Mouse (Mus musculus): Measurements from ENCODE around the gene Bhlhe41. TPM values are rescaled to one million over a fixed set of nuclear protein-coding genes. Genes with fewer than 3 reads are reported as not detected.

Gene Bhlhe41
- polyA plus RNA-seq, 1 experiment from 2014 or later: 5.9 TPM

GRCm38 (mm10) chr6:145832927-145833326, 32.4 kb downstream of the Bhlhe41 start:
- Histone ChIP-seq H3K27me3 (ENCODE audit: control insufficient read depth, insufficient read depth, low read length) (no peaks in the 10 kb centered on the region), H3K4me2 (ENCODE audit: low read length) (no peak overlapping the region), H3K9ac (replicated peaks; ENCODE audit: low read length) (no peak overlapping the region), H3K4me1 (ENCODE audit: control insufficient read depth, insufficient read depth, low read length) (no peaks in the 10 kb centered on the region), H3K27ac (replicated peaks; ENCODE audit: low read depth, low read length) (no peak overlapping the region), H3K4me3 (replicated peaks; ENCODE audit: low read depth, low read length) (no peak overlapping the region), H3K9me3 (ENCODE audit: control insufficient read depth, low read length) (no peaks in the 10 kb centered on the region), H3K36me3 (ENCODE audit: control insufficient read depth, insufficient read depth, low read length) (no peaks in the 10 kb centered on the region)
- 77% methylated on average over 8 of the region's 8 CpGs for WGBS
- ATAC-seq (ENCODE audit: low FRiP score, low TSS enrichment) (no peak), DNase-seq (no peak)

GRCm38 (mm10) chr6:145830617-145831016, 34.7 kb downstream of the Bhlhe41 start:
- Histone ChIP-seq H3K27ac (replicated peaks; ENCODE audit: low read depth, low read length) (no peak overlapping the region), H3K4me1 (ENCODE audit: control insufficient read depth, insufficient read depth, low read length) (no peaks in the 10 kb centered on the region), H3K27me3 (ENCODE audit: control insufficient read depth, insufficient read depth, low read length) (no peaks in the 10 kb centered on the region), H3K9me3 (ENCODE audit: control insufficient read depth, low read length) (no peaks in the 10 kb centered on the region), H3K4me2 (ENCODE audit: low read length) (no peak overlapping the region), H3K36me3 (ENCODE audit: control insufficient read depth, insufficient read depth, low read length) (no peaks in the 10 kb centered on the region), H3K9ac (replicated peaks; ENCODE audit: low read length) (no peak overlapping the region), H3K4me3 (replicated peaks; ENCODE audit: low read depth, low read length) (no peak overlapping the region)
- DNase-seq: no peak
- WGBS: 63% methylated on average over 9 of the region's 9 CpGs
- ATAC-seq (ENCODE audit: low FRiP score, low TSS enrichment): no peak

GRCm38 (mm10) chr6:145830117-145830516, 35.2 kb downstream of the Bhlhe41 start:
- H3K27me3 ChIP-seq (ENCODE audit: control insufficient read depth, insufficient read depth, low read length): no peaks in the 10 kb centered on the region
- no peaks in the 10 kb centered on the region for H3K9me3 ChIP-seq (ENCODE audit: control insufficient read depth, low read length)
- no peak overlapping the region for H3K4me3 ChIP-seq (replicated peaks; ENCODE audit: low read depth, low read length)
- no peaks in the 10 kb centered on the region for H3K4me1 ChIP-seq (ENCODE audit: control insufficient read depth, insufficient read depth, low read length)
- DNase-seq (peak; percentile 92), ATAC-seq (ENCODE audit: low FRiP score, low TSS enrichment) (no peak)
- H3K4me2 ChIP-seq (ENCODE audit: low read length): no peak overlapping the region
- H3K27ac ChIP-seq (replicated peaks; ENCODE audit: low read depth, low read length): no peak overlapping the region
- WGBS: 18% methylated on average over 8 of the region's 8 CpGs
- H3K36me3 ChIP-seq (ENCODE audit: control insufficient read depth, insufficient read depth, low read length): no peaks in the 10 kb centered on the region
- H3K9ac ChIP-seq (replicated peaks; ENCODE audit: low read length): no peak overlapping the region

GRCm38 (mm10) chr6:145829062-145829835, 36.1 kb downstream of the Bhlhe41 start:
- Histone ChIP-seq H3K27ac (replicated peaks; ENCODE audit: low read depth, low read length) (no peak overlapping the region), H3K9ac (replicated peaks; ENCODE audit: low read length) (no peak overlapping the region), H3K4me2 (ENCODE audit: low read length) (no peak overlapping the region), H3K9me3 (ENCODE audit: control insufficient read depth, low read length) (no peaks in the 10 kb centered on the region), H3K4me3 (replicated peaks; ENCODE audit: low read depth, low read length) (no peak overlapping the region), H3K27me3 (ENCODE audit: control insufficient read depth, insufficient read depth, low read length) (no peaks in the 10 kb centered on the region), H3K4me1 (ENCODE audit: control insufficient read depth, insufficient read depth, low read length) (no peaks in the 10 kb centered on the region), H3K36me3 (ENCODE audit: control insufficient read depth, insufficient read depth, low read length) (no peaks in the 10 kb centered on the region)
- WGBS: 83% methylated on average over 16 of the region's 16 CpGs
- DNase-seq (no peak), ATAC-seq (ENCODE audit: low FRiP score, low TSS enrichment) (no peak)

- Histone ChIP-seq H3K36me3 (ENCODE audit: control insufficient read depth, insufficient read depth, low read length) (no peaks in the 10 kb centered on the region), H3K4me1 (ENCODE audit: control insufficient read depth, insufficient read depth, low read length) (no peaks in the 10 kb centered on the region), H3K9ac (replicated peaks; ENCODE audit: low read length) (no peak overlapping the region), H3K4me3 (replicated peaks; ENCODE audit: low read depth, low read length) (no peak overlapping the region), H3K9me3 (ENCODE audit: control insufficient read depth, low read length) (no peaks in the 10 kb centered on the region), H3K27ac (replicated peaks; ENCODE audit: low read depth, low read length) (no peak overlapping the region), H3K27me3 (ENCODE audit: control insufficient read depth, insufficient read depth, low read length) (no peaks in the 10 kb centered on the region), H3K4me2 (ENCODE audit: low read length) (no peak overlapping the region)
- no peak for DNase-seq
- no peak for ATAC-seq (ENCODE audit: low FRiP score, low TSS enrichment)
- 93% methylated on average over 4 of the region's 4 CpGs for WGBS
These were observed 39.1 kb downstream of the Bhlhe41 start for GRCm38 (mm10) chr6:145826305-145826704.

GRCm38 (mm10) chr6:145823588-145824234, 41.6 kb downstream of the Bhlhe41 start:
- Histone ChIP-seq H3K4me3 (replicated peaks; ENCODE audit: low read depth, low read length) (no peak overlapping the region), H3K36me3 (ENCODE audit: control insufficient read depth, insufficient read depth, low read length) (no peaks in the 10 kb centered on the region), H3K27ac (replicated peaks; ENCODE audit: low read depth, low read length) (no peak overlapping the region), H3K9me3 (ENCODE audit: control insufficient read depth, low read length) (no peaks in the 10 kb centered on the region), H3K4me2 (ENCODE audit: low read length) (no peak overlapping the region), H3K9ac (replicated peaks; ENCODE audit: low read length) (no peak overlapping the region), H3K27me3 (ENCODE audit: control insufficient read depth, insufficient read depth, low read length) (no peaks in the 10 kb centered on the region), H3K4me1 (ENCODE audit: control insufficient read depth, insufficient read depth, low read length) (no peaks in the 10 kb centered on the region)
- 47% methylated on average over 5 of the region's 5 CpGs for WGBS
- no peak for ATAC-seq (ENCODE audit: low FRiP score, low TSS enrichment)
- DNase-seq: peak; percentile 84

- no peak for DNase-seq
- no peak for ATAC-seq (ENCODE audit: low FRiP score, low TSS enrichment)
- Histone ChIP-seq H3K27me3 (ENCODE audit: control insufficient read depth, insufficient read depth, low read length) (no peaks in the 10 kb centered on the region), H3K27ac (replicated peaks; ENCODE audit: low read depth, low read length) (no peak overlapping the region), H3K9me3 (ENCODE audit: control insufficient read depth, low read length) (no peaks in the 10 kb centered on the region), H3K4me3 (replicated peaks; ENCODE audit: low read depth, low read length) (no peak overlapping the region), H3K4me2 (ENCODE audit: low read length) (no peak overlapping the region), H3K36me3 (ENCODE audit: control insufficient read depth, insufficient read depth, low read length) (no peaks in the 10 kb centered on the region), H3K4me1 (ENCODE audit: control insufficient read depth, insufficient read depth, low read length) (no peaks in the 10 kb centered on the region), H3K9ac (replicated peaks; ENCODE audit: low read length) (no peak overlapping the region)
- WGBS: 16% methylated on average over 6 of the region's 6 CpGs
These were observed 42.3 kb downstream of the Bhlhe41 start for GRCm38 (mm10) chr6:145823103-145823502.

GRCm38 (mm10) chr6:145822218-145822617, 43.1 kb downstream of the Bhlhe41 start:
- ATAC-seq (ENCODE audit: low FRiP score, low TSS enrichment) (no peak), DNase-seq (no peak)
- Histone ChIP-seq H3K4me2 (ENCODE audit: low read length) (no peak overlapping the region), H3K9me3 (ENCODE audit: control insufficient read depth, low read length) (no peaks in the 10 kb centered on the region), H3K9ac (replicated peaks; ENCODE audit: low read length) (no peak overlapping the region), H3K27ac (replicated peaks; ENCODE audit: low read depth, low read length) (no peak overlapping the region), H3K36me3 (ENCODE audit: control insufficient read depth, insufficient read depth, low read length) (no peaks in the 10 kb centered on the region), H3K27me3 (ENCODE audit: control insufficient read depth, insufficient read depth, low read length) (no peaks in the 10 kb centered on the region), H3K4me3 (replicated peaks; ENCODE audit: low read depth, low read length) (no peak overlapping the region), H3K4me1 (ENCODE audit: control insufficient read depth, insufficient read depth, low read length) (no peaks in the 10 kb centered on the region)
- WGBS: 71% methylated on average over 5 of the region's 5 CpGs

GRCm38 (mm10) chr6:145819151-145819550, 46.2 kb downstream of the Bhlhe41 start:
- no peaks in the 10 kb centered on the region for H3K36me3 ChIP-seq (ENCODE audit: control insufficient read depth, insufficient read depth, low read length)
- WGBS: 87% methylated on average over 9 of the region's 9 CpGs
- H3K27me3 ChIP-seq (ENCODE audit: control insufficient read depth, insufficient read depth, low read length): no peaks in the 10 kb centered on the region
- no peak overlapping the region for H3K4me3 ChIP-seq (replicated peaks; ENCODE audit: low read depth, low read length)
- no peak overlapping the region for H3K9ac ChIP-seq (replicated peaks; ENCODE audit: low read length)
- no peak overlapping the region for H3K4me2 ChIP-seq (ENCODE audit: low read length)
- H3K9me3 ChIP-seq (ENCODE audit: control insufficient read depth, low read length): no peaks in the 10 kb centered on the region
- ATAC-seq (ENCODE audit: low FRiP score, low TSS enrichment) (no peak), DNase-seq (no peak)
- H3K27ac ChIP-seq (replicated peaks; ENCODE audit: low read depth, low read length): no peak overlapping the region
- H3K4me1 ChIP-seq (ENCODE audit: control insufficient read depth, insufficient read depth, low read length): no peaks in the 10 kb centered on the region

Measured in midbrain, embryonic 14.5 days (tissue).